Mouse (Mus musculus) MEL-GATA-1-ER (cell line): Measurements from ENCODE around the gene Rpl22l1.
A peak's percentile ranks its signal among the peaks of the same experiment; 100 is the strongest.
"Not testable (repeated sequence)": the region's sequence is repeated elsewhere in the genome, so short reads cannot be mapped to it uniquely, and the experiment has no call there.

Source experiments
- DNase-seq: peaks from one replicate; pipeline ENCODE4 v3.0.0-alpha.2; 2012; ENCODE audit warnings: low read depth; ENCODE audit errors: extremely low read depth

Rpl22l1 gene

GRCm38 (mm10) chr3:28805301-28806097 is at the start of gene Rpl22l1:
TSS of gene Rpl22l1 (plus strand) at chr3:28805436.
- peak; percentile 93 for DNase-seq

DNA sequence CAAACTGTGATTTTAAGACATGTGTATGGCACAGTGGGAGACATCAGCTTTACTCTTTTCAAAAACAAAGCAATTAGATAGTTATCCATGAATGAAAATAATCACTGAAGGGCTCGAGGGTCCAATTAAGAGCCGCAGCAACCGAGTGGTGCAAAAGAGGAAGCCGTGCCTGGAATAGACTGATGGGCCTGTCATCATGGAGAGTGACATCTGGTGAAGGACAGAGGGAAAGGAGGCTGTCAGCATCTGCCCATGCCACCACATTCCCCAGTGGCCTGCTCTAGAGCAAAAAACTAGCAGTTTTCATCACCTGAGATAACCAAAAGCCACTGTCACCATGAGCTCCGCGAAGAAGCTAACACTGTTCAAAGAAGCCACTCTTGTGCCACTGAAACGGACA is 49.8 kb upstream of the Rpl22l1 start:
- no peak for DNase-seq

DNA sequence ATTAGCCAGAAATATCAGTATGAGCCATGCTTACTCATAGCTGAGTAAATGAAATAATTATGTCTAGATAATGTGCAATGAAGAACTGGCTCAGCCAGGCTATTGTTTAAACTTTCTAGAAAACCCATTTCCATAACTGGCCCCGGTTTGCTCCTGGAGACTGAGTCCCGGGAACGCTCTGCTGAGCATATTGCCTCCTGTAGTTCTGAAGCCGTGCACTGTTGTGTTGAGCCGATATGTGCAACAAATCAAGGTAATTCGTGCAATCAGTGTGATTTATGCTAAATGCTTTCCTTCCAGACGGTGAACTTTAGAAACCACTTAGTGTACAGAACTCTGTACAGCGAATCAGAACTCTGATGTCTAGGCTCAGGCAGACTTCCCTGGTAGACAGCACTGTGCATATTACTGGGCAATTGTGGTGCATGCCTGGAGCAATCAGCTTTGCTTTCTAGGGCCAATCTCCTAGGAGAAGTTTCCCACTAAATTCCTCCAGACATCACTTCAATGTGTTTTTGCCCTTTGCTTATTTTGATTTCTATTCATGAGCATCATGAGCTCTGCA is 43.9 kb upstream of the Rpl22l1 start:
- DNase-seq: no peak

- DNase-seq: no peak
Measured at GRCm38 (mm10) chr3:28766935-28767334, 38.3 kb upstream of the Rpl22l1 start.

DNA sequence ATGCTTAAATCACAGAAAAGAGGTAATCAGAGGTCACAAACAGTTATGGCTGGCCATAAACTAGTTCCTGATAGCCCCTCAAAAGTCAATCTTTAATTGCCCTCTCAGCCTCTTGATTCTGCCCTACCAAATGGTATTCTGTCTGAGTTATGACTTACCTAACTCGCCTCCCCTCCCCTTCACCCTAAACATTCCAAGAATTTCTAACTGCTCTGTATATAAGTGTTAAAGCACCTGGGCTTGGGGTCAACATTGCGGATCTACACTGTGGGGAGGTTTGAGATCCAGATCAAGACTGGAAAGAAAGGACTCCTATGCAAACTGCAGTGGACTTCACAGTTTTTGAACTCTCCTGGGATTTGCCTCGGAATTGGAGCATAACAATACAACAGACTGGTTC is 37.0 kb upstream of the Rpl22l1 start:
- no peak for DNase-seq

DNA sequence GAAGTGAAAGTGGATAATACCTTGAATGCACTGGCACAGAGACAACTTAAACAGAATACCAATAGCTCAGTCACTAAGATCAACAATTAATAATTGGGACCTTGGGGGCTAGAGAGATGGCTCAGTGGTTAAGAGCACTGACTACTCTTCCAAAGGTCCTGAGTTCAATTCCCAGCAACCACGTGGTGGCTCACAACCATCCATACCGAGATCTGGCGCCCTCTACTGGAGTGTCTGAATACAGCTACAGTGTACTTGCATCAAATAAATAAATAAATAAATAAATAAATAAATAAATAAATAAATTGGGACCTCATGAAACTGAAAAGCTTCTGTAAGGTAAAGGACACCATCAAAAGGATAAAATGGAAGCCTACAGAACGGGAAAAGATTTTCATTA is 32.3 kb upstream of the Rpl22l1 start:
- not testable (repeated sequence) for DNase-seq

DNA sequence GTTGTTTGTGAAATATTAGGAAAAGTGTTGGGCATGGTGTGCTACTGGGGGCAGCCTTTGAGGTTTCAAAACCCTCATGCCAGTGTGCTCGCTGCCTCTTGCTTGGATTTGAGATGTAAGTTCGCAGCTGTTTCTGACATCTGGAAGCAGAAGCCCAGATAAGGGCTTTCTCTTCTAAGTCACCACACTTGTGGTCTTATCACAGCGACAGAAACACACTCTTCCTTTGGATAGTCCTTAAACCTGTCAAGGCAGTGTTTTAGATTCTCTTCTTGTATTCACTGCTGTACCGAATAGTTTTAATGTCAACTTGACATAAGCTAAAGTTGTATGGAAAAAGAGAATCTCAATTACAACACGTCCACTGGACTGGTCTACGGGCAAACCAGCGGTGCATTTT is 29.9 kb upstream of the Rpl22l1 start:
- DNase-seq: peak; percentile 83

DNA sequence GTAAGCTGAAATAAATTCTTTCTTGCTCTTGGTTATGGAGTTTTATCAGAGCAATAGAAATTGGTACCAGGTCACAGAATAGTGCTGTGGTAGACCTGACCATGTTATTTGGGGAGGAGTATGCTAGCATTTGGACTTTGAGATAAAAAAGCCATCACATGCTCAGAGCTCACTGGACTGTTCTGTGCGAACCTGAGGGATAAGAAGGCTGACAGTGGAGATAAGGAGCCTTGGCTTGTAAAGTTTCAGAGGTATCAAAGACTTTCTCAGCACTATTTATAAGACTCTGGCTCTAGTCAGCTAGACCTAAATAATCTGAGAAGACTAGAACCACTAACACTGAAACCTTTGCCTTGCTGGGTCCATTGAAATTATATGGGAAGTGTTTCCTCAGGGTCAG is 29.3 kb upstream of the Rpl22l1 start:
- peak; percentile 66 for DNase-seq

GRCm38 (mm10) chr3:28776491-28776890 is 28.7 kb upstream of the Rpl22l1 start:
- no peak for DNase-seq

DNA sequence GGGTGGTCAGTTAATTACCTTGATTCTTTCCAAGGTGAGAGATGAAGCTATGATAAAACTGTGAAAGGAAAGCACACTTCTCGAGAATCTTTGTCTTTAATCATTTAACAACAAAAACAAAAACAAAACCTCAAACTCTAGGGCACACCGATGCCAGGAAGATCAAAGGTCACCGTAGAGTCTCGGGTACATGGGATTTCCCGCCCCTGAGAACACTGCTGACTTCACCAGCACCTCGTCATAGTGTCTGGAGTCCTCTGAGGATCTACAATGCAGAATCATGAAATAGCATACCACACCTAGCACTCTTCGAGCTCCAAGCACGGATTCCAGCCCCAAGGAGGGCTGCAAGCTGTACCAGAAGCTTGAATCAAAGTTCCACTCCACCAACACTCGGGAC is 24.7 kb upstream of the Rpl22l1 start:
- DNase-seq: no peak

- peak; percentile 63 for DNase-seq
Measured at GRCm38 (mm10) chr3:28780994-28781393, 24.2 kb upstream of the Rpl22l1 start, which contains the start of gene Eif5a2. TSS of gene Eif5a2 (plus strand) at chr3:28781276.

DNA sequence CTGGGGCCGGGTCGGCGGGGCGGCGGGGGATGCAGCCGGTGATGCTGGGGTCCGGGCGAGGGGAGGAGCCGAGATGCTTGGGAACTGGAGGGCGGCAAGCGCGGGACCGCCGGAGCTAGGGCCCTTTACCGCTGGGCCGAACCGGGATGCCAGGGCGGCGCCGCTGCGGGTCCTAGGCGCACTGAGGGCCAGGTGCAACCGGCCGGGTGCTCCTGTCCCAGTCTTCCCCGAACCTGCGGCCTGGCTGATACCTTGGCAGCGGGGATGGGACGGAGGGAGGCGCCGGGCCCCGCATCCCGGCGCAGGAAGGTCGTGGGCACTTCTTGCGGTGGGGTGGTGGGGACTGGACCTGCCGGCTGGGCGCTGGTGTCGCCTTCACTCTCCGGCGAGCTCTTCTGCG is 23.8 kb upstream of the Rpl22l1 start:
- no peak for DNase-seq

DNA sequence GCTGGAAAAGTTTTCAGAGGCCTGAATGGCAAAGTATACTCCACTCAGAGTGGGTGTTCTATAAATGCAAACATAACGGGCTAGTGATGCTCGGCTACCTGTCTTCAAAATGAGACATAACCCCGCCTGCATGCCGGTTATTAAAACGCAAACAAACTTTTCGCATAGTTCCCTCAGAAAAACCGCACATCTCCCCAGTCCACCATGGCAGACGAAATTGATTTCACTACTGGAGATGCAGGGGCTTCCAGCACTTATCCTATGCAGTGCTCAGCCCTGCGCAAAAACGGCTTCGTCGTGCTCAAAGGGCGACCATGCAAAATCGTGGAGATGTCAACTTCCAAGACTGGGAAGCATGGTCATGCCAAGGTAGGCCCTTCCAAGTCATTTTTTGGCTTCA is 23.4 kb upstream of the Rpl22l1 start:
- DNase-seq: no peak

DNA sequence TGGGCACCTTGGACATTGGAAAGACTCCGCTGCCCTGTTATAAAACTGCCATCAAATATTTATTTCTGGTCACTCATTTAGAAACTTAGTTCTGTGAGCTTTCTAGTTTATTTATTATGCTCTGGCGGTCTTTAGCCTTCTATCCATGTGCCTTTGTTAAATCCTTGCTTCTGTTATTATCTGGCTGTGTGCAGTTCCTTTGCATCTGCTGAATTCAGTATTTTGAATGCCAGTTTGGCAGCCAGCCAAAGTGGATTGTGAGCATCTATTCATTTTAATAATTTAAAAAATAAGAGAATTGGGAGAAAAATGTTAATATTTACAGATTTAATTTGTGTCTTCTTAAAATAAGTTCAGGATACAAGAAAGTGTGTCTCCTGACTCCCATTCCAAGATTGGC is 21.1 kb upstream of the Rpl22l1 start:
- DNase-seq: no peak

DNA sequence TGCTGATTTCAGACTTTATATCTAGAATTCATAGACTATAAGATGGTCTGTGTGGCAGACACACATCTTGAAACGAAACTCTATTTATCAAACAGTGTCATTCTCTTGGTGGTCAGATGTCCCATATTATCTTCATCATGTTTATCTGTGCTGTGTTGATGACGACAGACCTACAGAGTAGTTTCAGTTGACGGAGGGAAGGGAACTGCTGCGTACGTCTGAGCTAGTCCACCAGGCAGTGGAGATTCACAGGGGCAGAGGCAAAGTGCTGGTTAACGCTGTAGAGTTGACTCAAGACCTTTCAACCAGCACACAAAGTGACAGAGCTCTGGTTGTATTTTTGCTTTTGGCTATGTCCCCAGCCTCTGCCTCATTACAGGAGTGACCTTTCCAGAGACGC is 10.4 kb upstream of the Rpl22l1 start:
- DNase-seq: no peak

DNA sequence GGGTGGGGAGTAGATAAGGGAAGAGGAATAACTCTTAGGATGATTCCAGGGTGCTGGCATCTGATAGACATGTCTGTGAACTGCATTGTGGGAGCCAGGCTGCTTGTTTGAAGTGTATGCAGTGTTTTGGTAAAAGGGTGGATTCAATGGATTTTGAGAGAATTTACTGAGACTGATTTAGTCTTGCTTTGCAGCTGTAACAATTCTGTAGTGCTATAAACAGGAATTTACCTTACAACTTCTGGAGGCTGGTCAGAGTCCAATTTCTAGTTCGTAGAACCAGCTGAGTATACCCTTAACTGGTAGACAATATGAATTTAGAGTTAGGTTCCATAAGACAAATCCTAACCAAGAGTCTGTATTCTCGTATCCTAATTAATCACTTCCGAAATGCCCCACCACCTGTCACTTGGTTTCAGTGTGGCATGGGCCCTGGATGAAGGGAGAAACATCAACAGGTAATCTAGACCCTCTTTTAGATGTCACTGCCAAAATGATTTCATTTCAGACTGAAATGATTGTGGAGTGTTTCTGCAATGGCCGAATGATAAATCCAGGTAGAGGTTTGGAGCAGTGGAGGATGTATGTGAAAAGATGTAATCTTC is 2.9 kb downstream of the Rpl22l1 start:
- DNase-seq: no peak

DNA sequence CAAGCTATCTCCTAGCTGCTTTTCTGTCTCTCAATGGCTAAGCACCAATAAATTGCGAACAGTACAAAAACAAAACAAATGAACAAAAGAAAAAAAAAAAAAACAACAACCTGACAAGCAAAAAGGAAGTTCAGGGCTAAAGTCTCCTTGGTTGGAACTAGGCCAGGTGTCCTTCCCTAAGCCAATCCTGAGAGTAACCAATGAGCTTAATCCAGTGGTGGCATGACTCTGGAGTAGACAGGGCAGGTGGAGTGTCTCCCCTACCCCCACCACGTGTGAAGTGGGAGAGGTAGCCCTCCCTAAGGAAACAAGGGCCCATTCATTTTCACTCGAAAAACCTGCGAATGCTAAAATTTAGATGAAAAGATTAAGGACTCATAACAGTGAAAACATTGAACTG is 6.2 kb downstream of the Rpl22l1 start:
- no peak for DNase-seq

DNA sequence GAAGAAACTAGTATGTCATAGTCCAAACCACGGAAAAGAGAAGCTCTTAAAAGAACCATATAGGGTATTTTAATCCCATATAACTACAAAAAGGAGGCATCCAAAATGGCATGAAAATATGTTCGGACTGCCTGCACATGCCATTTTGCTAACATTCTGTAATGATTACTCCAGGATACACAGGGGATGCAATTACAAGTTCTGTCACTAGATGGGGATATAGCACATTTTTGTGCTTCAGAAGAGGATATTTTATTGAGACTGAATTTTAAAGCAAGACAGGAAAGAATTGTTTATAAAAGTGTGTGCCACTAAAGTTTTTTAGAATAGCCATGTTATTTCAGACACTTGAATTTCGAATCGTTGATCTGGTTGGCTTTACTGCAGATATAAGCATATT is 9.1 kb downstream of the Rpl22l1 start:
- peak; percentile 63 for DNase-seq

- DNase-seq: no peak
Measured at GRCm38 (mm10) chr3:28816010-28816540, 10.8 kb downstream of the Rpl22l1 start.

DNA sequence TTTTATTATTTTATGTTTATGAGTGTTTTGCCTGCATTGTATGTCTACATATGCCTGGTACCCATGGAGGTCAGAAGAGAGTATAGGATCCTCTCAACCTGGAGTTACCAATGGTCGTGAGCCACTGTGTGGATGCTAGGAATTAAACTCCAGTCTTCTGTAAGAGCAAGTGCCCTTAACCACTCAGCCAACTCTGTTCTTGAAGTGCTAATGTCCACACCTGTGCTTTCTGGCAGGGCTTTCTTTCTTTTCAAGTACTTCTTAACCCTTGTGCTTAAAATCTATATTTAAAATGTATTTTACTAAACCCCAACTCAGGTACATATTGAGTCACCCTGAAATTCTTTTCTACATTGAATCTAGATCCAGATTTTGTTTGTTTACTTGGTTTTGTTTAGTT is 21.0 kb downstream of the Rpl22l1 start:
- no peak for DNase-seq

DNA sequence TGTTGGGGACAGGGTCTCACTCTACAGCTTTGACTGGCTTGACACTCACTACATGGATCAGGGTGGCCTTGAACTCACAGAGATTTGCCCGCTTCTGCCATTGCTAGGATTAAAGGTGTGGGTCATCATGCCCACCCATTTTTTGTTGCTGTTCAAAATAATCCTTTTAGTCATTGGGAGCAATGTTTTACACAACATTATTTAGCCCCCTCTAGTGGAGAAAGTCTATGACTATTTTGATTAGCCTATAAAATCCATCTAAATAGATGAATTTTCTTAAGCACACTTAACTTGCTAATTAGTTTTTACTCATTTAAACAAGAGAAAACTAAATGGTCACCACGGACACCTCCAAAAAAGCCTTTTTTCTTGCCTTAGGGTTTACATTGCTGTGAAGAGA is 22.4 kb downstream of the Rpl22l1 start:
- no peak for DNase-seq

- DNase-seq: no peak
Measured at GRCm38 (mm10) chr3:28829454-28829853, 24.2 kb downstream of the Rpl22l1 start.
